Comparison of ENCODE assay signal across 24 mouse cellular contexts in the genomic region with DNA sequence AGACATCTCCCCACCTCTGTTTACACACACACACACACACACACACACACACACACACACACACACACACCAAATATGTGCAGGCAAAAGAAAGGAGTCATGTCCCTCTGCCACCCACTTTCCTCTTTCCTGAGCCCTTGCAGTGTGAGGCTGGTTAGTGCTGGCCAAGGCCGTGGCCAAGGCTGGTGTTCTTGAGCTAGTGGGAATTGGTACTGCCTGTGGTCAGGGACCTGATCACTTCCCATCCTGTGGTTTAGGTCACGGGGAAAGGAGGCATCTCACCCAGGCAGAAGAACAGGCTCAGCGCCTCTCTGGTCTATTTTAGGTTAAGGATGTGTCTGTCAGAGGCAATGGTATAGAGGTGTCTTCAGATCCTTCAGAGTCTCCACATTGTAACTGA. TPM values are rescaled to one million over a fixed set of nuclear protein-coding genes. Genes with fewer than 3 reads are reported as not detected.
DNase-seq lines count a peak whose midpoint lies in the region; ATAC-seq and TF ChIP-seq lines count a peak whose summit lies in the region.
"Had no signal": no experiment of that assay in that cellular context is flagged by ENCODE, and none has a peak within 500 bp of the region (broad histone marks: within the 10 kb centered on the region; RNA-seq: fewer than 3 reads in every experiment).

No protein-coding gene starts in this region.

- no peaks in the 10 kb centered on the region for H3K36me3 ChIP-seq in lung, postnatal 0 days (ENCODE audit: insufficient read depth, low read length)
- H3K36me3 ChIP-seq: embryonic facial prominence, embryonic 13.5 days; hindbrain, embryonic 10.5 days; midbrain, embryonic 13.5 days had no signal

- WGBS in lung, postnatal 0 days: 83% methylated on average over 3 of the region's 3 CpGs

- intact Hi-C loops in left cerebral cortex, postnatal 10 days (cut with DNase I): loop anchor here (10.0 kb wide), 1 partner anchor 102 kb away; no protein-coding TSS in a partner anchor

- H3K27me3 ChIP-seq in lung, postnatal 0 days (replicated peaks; ENCODE audit: insufficient read depth, low read length): no peaks in the 10 kb centered on the region
- H3K27me3 ChIP-seq: embryonic facial prominence, embryonic 13.5 days; midbrain, embryonic 13.5 days; Patski had no signal

- H3K9ac ChIP-seq in lung, postnatal 0 days (replicated peaks; ENCODE audit: low read depth): no peak overlapping the region
- H3K9ac ChIP-seq: liver, embryonic 14.5 days; midbrain, embryonic 13.5 days had no signal

- no peaks in the 10 kb centered on the region for H3K4me1 ChIP-seq in lung, postnatal 0 days (ENCODE audit: insufficient read depth, low read depth, low read length)

- no peak overlapping the region for H3K4me2 ChIP-seq in lung, postnatal 0 days (replicated peaks; ENCODE audit: low read depth, low read length)
- H3K4me2 ChIP-seq: embryonic facial prominence, embryonic 13.5 days; midbrain, embryonic 13.5 days had no signal

- H3K4me3 ChIP-seq in lung, postnatal 0 days (ENCODE audit: low read depth, low read length): no peak overlapping the region
- H3K4me3 ChIP-seq: embryonic facial prominence, embryonic 13.5 days; hindbrain, embryonic 10.5 days; left cerebral cortex, adult 2 months; midbrain, embryonic 13.5 days had no signal

- no peak overlapping the region for H3K27ac ChIP-seq in lung, postnatal 0 days (ENCODE audit: low read length)
- H3K27ac ChIP-seq: embryonic facial prominence, embryonic 13.5 days; hindbrain, embryonic 10.5 days; liver, embryonic 14.5 days; midbrain, embryonic 13.5 days; stomach, postnatal 0 days had no signal

- no peak for TF ChIP-seq CTCF in lung, postnatal 0 days (IDR thresholded peaks at IDR 0.05)

- TF ChIP-seq EP300 in lung, postnatal 0 days (IDR thresholded peaks at IDR 0.05): no peak

- no peaks in the 10 kb centered on the region for H3K9me3 ChIP-seq in lung, postnatal 0 days (ENCODE audit: low read length)

- ATAC-seq in lung, postnatal 0 days: no peak
- ATAC-seq in megakaryocyte, adult 5-6 weeks (ENCODE audit: poor library complexity, severe bottlenecking): peak; percentile 45
- ATAC-seq: CD4-positive, CD25-positive, alpha-beta regulatory T cell, adult 4 months; forebrain, embryonic 14.5 days; midbrain, embryonic 13.5 days; Patski had no signal

- DNase-seq in lung, adult 18-20 months: peak; percentile 14 to 22
- DNase-seq in lung, postnatal 0 days (ENCODE audit: low spot score): no peak
- DNase-seq in 416B (ENCODE audit: low read depth): peak; percentile 6
- DNase-seq in adrenal gland, postnatal 10 days: peak; percentile 27
- DNase-seq in thymus, adult 18-20 months: no peak
- DNase-seq in left cerebral cortex, postnatal 10 days (ENCODE audit: extremely low spot score in 1 of 2, low spot score in 2 of 2): no peak
- DNase-seq: cerebellum, adult 9-11 months; gastrocnemius, postnatal 14 days; kidney, adult 18-20 months; kidney, postnatal 25 days; lung, postnatal 4 days; right cerebral cortex, postnatal 4 days had no signal

RNA-seq across cellular contexts. Expression of gene Hrh1, which starts 59.6 kb away (rescaled TPM):
- 0.05 and 0.19 TPM in 2 replicates for polyA plus RNA-seq in lung, postnatal 0 days (2015; fragmentation: Nextera tagmentation; extraction: Ambion mirVana)
- under 1 TPM; 0.84 to 0.97 TPM for total RNA-seq in adrenal gland, postnatal 10 days (2021)
- total RNA-seq in megakaryocyte, adult 5-6 weeks (2015): 0.23 and 0.78 TPM in 2 replicates
- total RNA-seq in megakaryocyte, adult 5-6 weeks (2017): 1.1 TPM in 1 of 2 replicates, not detected in the other
- 10 to 100 TPM; 13.7 to 15.8 TPM for total RNA-seq in left cerebral cortex, postnatal 10 days (2021)
- polyA plus RNA-seq: CD4-positive, CD25-positive, alpha-beta regulatory T cell, adult 4 months; embryonic facial prominence, embryonic 13.5 days; heart, embryonic 16.5 days; limb, embryonic 11.5 days; Patski had no signal

Comparison
In these comparisons a context has a peak if more than half of its experiments do, and no peak if none do; other contexts are left out.
1. DNase-seq: peak in lung, adult 18-20 months (2 of 2), 416B (single experiment) and adrenal gland, postnatal 10 days (single experiment); none in lung, postnatal 0 days (single experiment), thymus, adult 18-20 months (0 of 2) and left cerebral cortex, postnatal 10 days (0 of 2).
2. RNA of gene Hrh1, which starts 59.6 kb away (total RNA-seq): 13.7 to 15.8 TPM in left cerebral cortex, postnatal 10 days; 0.23 to 1.1 TPM in megakaryocyte, adult 5-6 weeks and 0.84 to 0.97 TPM in adrenal gland, postnatal 10 days; every median in the first group is over 4 times any median in the second.